ENCODE assay signal across 18 mouse cellular contexts in the genomic region with DNA sequence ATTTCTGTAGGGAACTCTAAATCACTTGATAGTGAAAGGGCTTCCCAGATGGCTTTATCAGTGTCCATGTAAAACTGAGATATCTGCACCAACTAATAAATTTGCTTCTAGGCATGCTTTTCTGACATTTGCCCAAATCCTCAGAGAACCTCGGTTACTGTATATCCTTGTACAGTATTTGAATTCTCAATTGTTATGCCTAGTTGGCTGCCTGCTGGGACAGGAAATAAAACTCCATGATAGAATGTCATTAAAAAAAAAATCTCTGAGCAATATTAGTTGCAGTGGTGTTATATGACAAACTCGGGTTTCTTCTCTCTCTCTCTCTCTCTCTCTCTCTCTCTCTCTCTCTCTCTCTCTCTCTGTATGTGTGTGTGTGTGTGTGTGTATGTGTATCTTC.
DNase-seq lines count a peak whose midpoint lies in the region; ATAC-seq and TF ChIP-seq lines count a peak whose summit lies in the region.
"Had no signal": no experiment of that assay in that cellular context is flagged by ENCODE, and none has a peak within 500 bp of the region (broad histone marks: within the 10 kb centered on the region; RNA-seq: fewer than 3 reads in every experiment).

No protein-coding gene starts in this region.

- peaks cover 4% of the 10 kb centered on the region; the same call in 1 of the 2 replicates for H3K27me3 ChIP-seq in hindbrain, embryonic 13.5 days
- H3K27me3 ChIP-seq in hindbrain, embryonic 10.5 days (ENCODE audit: insufficient read depth, poor library complexity, severe bottlenecking), result peaks cover 24% of the 10 kb centered on the region
- H3K27me3 ChIP-seq in limb, embryonic 14.5 days (ENCODE audit: control insufficient read depth, insufficient read depth, low read length), result no peaks in the 10 kb centered on the region
- no peaks in the 10 kb centered on the region for H3K27me3 ChIP-seq in limb, embryonic 10.5 days (ENCODE audit: low read depth, poor library complexity, severe bottlenecking)
- H3K27me3 ChIP-seq in hindbrain, embryonic 16.5 days (replicated peaks; ENCODE audit: control insufficient read depth, insufficient read depth, low read length), result no peaks in the 10 kb centered on the region
- H3K27me3 ChIP-seq in neural tube, embryonic 13.5 days, result no peaks in the 10 kb centered on the region
- H3K27me3 ChIP-seq: liver, embryonic 12.5 days had no signal

- no peak overlapping the region; the same call in 1 of the 2 replicates for H3K4me2 ChIP-seq in hindbrain, embryonic 13.5 days
- no peak overlapping the region for H3K4me2 ChIP-seq in limb, embryonic 14.5 days (replicated peaks; ENCODE audit: low read depth, low read length, severe bottlenecking)
- H3K4me2 ChIP-seq in hindbrain, embryonic 16.5 days (ENCODE audit: low read length), result no peak overlapping the region; the same call in 1 of the 2 replicates
- no peak overlapping the region for H3K4me2 ChIP-seq in neural tube, embryonic 13.5 days
- H3K4me2 ChIP-seq: liver, embryonic 12.5 days had no signal

- no peak overlapping the region for H3K4me3 ChIP-seq in hindbrain, embryonic 13.5 days
- H3K4me3 ChIP-seq in hindbrain, embryonic 10.5 days, result no peak overlapping the region
- H3K4me3 ChIP-seq in limb, embryonic 14.5 days (replicated peaks; ENCODE audit: low read length), result no peak overlapping the region
- H3K4me3 ChIP-seq in limb, embryonic 10.5 days, result no peak overlapping the region
- H3K4me3 ChIP-seq in hindbrain, embryonic 16.5 days (ENCODE audit: low read length), result no peak overlapping the region
- no peak overlapping the region for H3K4me3 ChIP-seq in neural tube, embryonic 13.5 days
- H3K4me3 ChIP-seq: forebrain, embryonic 10.5 days; liver, embryonic 12.5 days had no signal

- no peaks in the 10 kb centered on the region for H3K36me3 ChIP-seq in hindbrain, embryonic 13.5 days
- no peaks in the 10 kb centered on the region for H3K36me3 ChIP-seq in hindbrain, embryonic 10.5 days
- no peaks in the 10 kb centered on the region for H3K36me3 ChIP-seq in limb, embryonic 14.5 days (ENCODE audit: control insufficient read depth, insufficient read depth, low read length)
- H3K36me3 ChIP-seq in limb, embryonic 10.5 days, result no peaks in the 10 kb centered on the region
- H3K36me3 ChIP-seq in hindbrain, embryonic 16.5 days (ENCODE audit: control insufficient read depth, insufficient read depth, low read length), result no peaks in the 10 kb centered on the region
- no peaks in the 10 kb centered on the region for H3K36me3 ChIP-seq in neural tube, embryonic 13.5 days
- H3K36me3 ChIP-seq: forebrain, embryonic 10.5 days; liver, embryonic 12.5 days had no signal

- H3K27ac ChIP-seq in hindbrain, embryonic 13.5 days, result no peak overlapping the region
- H3K27ac ChIP-seq in hindbrain, embryonic 10.5 days, result no peak overlapping the region
- no peak overlapping the region for H3K27ac ChIP-seq in limb, embryonic 14.5 days (replicated peaks; ENCODE audit: low read depth, low read length)
- H3K27ac ChIP-seq in limb, embryonic 10.5 days, result no peak overlapping the region
- H3K27ac ChIP-seq in hindbrain, embryonic 16.5 days (ENCODE audit: low read depth, low read length), result no peak overlapping the region
- peak overlapping the region; percentile 64 for H3K27ac ChIP-seq in neural tube, embryonic 13.5 days (replicated peaks)
- H3K27ac ChIP-seq: forebrain, embryonic 10.5 days; liver, embryonic 12.5 days had no signal

- no peak for TF ChIP-seq POLR2A in limb, embryonic 14.5 days (IDR thresholded peaks at IDR 0.05; ENCODE audit: borderline replicate concordance, extremely low read depth, insufficient read depth, insufficient read length)

- H3K4me1 ChIP-seq in hindbrain, embryonic 13.5 days (replicated peaks), result peaks cover 11% of the 10 kb centered on the region
- peaks cover 6% of the 10 kb centered on the region for H3K4me1 ChIP-seq in hindbrain, embryonic 10.5 days (replicated peaks)
- peaks cover 10% of the 10 kb centered on the region; the same call in 1 of the 2 replicates for H3K4me1 ChIP-seq in limb, embryonic 14.5 days (ENCODE audit: control insufficient read depth, insufficient read depth, low read length)
- peaks cover 20% of the 10 kb centered on the region for H3K4me1 ChIP-seq in limb, embryonic 10.5 days
- no peaks in the 10 kb centered on the region for H3K4me1 ChIP-seq in hindbrain, embryonic 16.5 days (ENCODE audit: control insufficient read depth, insufficient read depth, low read depth, low read length)
- H3K4me1 ChIP-seq in neural tube, embryonic 13.5 days (replicated peaks), result peaks cover 17% of the 10 kb centered on the region
- H3K4me1 ChIP-seq: liver, embryonic 12.5 days had no signal

- no peak for DNase-seq in hindbrain, embryonic 10.5 days (ENCODE audit: low spot score)
- peak; percentile 11 for DNase-seq in limb, embryonic 14.5 days (ENCODE audit: low spot score)
- DNase-seq in limb, embryonic 10.5 days (ENCODE audit: low spot score), result no peak
- DNase-seq in liver, result no peak
- DNase-seq: adrenal gland, postnatal 36 days; cerebellum, adult 11 months; cerebellum, adult 9-11 months; kidney, adult 9 months; lung, adult 2 months; right cerebral cortex, adult 18-20 months; right cerebral cortex, postnatal 4 days; thymus, postnatal 14 days had no signal

- no peak overlapping the region for H3K9ac ChIP-seq in hindbrain, embryonic 13.5 days
- H3K9ac ChIP-seq in limb, embryonic 14.5 days (ENCODE audit: low read depth, low read length, severe bottlenecking), result no peak overlapping the region
- H3K9ac ChIP-seq in hindbrain, embryonic 16.5 days (ENCODE audit: low read depth, low read length), result no peak overlapping the region
- no peak overlapping the region for H3K9ac ChIP-seq in neural tube, embryonic 13.5 days
- H3K9ac ChIP-seq: liver, embryonic 12.5 days had no signal

- peak; percentile 11; the same call in 1 of the 2 replicates for ATAC-seq in hindbrain, embryonic 13.5 days (ENCODE audit: low FRiP score)
- peak; percentile 16; the same call in 1 of the 2 replicates for ATAC-seq in limb, embryonic 14.5 days (ENCODE audit: low FRiP score, low read depth)
- peak; percentile 24; the same call in 1 of the 2 replicates for ATAC-seq in hindbrain, embryonic 16.5 days
- ATAC-seq in neural tube, embryonic 13.5 days (ENCODE audit: low read depth), result 0 out of 2 replicates have a peak, but pooled peaks have one; percentile 13
- ATAC-seq: inflammation-experienced regulatory T-cells, adult 6 months; liver, embryonic 12.5 days had no signal

- 45% methylated on average over 2 of the region's 2 CpGs for WGBS in hindbrain, embryonic 13.5 days
- 71% methylated on average over 2 of the region's 2 CpGs for WGBS in hindbrain, embryonic 10.5 days
- WGBS in limb, embryonic 14.5 days, result 23% methylated on average over 2 of the region's 2 CpGs
- WGBS in limb, embryonic 10.5 days, result 79% methylated on average over 2 of the region's 2 CpGs
- 36% methylated on average over 2 of the region's 2 CpGs for WGBS in hindbrain, embryonic 16.5 days
- WGBS in neural tube, embryonic 13.5 days, result 28% methylated on average over 2 of the region's 2 CpGs

- no peaks in the 10 kb centered on the region for H3K9me3 ChIP-seq in hindbrain, embryonic 13.5 days
- no peaks in the 10 kb centered on the region for H3K9me3 ChIP-seq in hindbrain, embryonic 10.5 days
- H3K9me3 ChIP-seq in limb, embryonic 14.5 days (ENCODE audit: control insufficient read depth, low read length), result no peaks in the 10 kb centered on the region; the same call in 1 of the 2 replicates
- no peaks in the 10 kb centered on the region for H3K9me3 ChIP-seq in limb, embryonic 10.5 days (replicated peaks)
- peaks cover 2% of the 10 kb centered on the region; the same call in 1 of the 2 replicates for H3K9me3 ChIP-seq in hindbrain, embryonic 16.5 days (ENCODE audit: control insufficient read depth, low read length)
- H3K9me3 ChIP-seq in neural tube, embryonic 13.5 days, result no peaks in the 10 kb centered on the region
- H3K9me3 ChIP-seq: liver, embryonic 12.5 days had no signal
